ENCODE assay signal across 9 mouse cellular contexts in genomic region chr4:116405955-116406351, GRCm38 (mm10). TPM values are rescaled to one million over a fixed set of nuclear protein-coding genes. Genes with fewer than 3 reads are reported as not detected.
DNase-seq lines count a peak whose midpoint lies in the region; ATAC-seq lines count a peak whose summit lies in the region.
"Had no signal": no experiment of that assay in that cellular context is flagged by ENCODE, and none has a peak within 500 bp of the region (broad histone marks: within the 10 kb centered on the region; RNA-seq: fewer than 3 reads in every experiment).

No protein-coding gene starts in this region.

- no peak for ATAC-seq in embryonic facial prominence, embryonic 11.5 days (replicated peaks; ENCODE audit: insufficient number of reproducible peaks, low FRiP score, low TSS enrichment, low read depth)
- ATAC-seq in embryonic facial prominence, embryonic 15.5 days (ENCODE audit: insufficient number of reproducible peaks, low FRiP score, low TSS enrichment, low read depth), result no peak

- peak; percentile 8 for DNase-seq in embryonic facial prominence, embryonic 11.5 days (ENCODE audit: low spot score)
- no peak for DNase-seq in embryonic facial prominence, embryonic 10.5 days (ENCODE audit: low spot score)
- peak; percentile 67 for DNase-seq in Muller cell, postnatal 12 days (ENCODE audit: inconsistent ontology term)
- DNase-seq in left cerebral cortex, adult 9 months (ENCODE audit: low spot score in 2 of 2), result peak; percentile 7 to 40
- peak; percentile 26 to 53 for DNase-seq in right cerebral cortex, postnatal 10 days (ENCODE audit: low spot score in 2 of 2)
- DNase-seq in spleen, postnatal 14 days (ENCODE audit: low spot score in 2 of 2), result no peak
- DNase-seq in kidney, adult 11 months, result no peak

- no peaks in the 10 kb centered on the region for H3K36me3 ChIP-seq in embryonic facial prominence, embryonic 11.5 days (replicated peaks; ENCODE audit: control insufficient read depth, insufficient read depth, low read depth, low read length)
- H3K36me3 ChIP-seq in embryonic facial prominence, embryonic 10.5 days (replicated peaks), result no peaks in the 10 kb centered on the region
- no peaks in the 10 kb centered on the region for H3K36me3 ChIP-seq in embryonic facial prominence, embryonic 15.5 days
- H3K36me3 ChIP-seq: limb, embryonic 12.5 days had no signal

- H3K4me3 ChIP-seq in embryonic facial prominence, embryonic 11.5 days (ENCODE audit: low read depth, low read length), result no peak overlapping the region
- H3K4me3 ChIP-seq in embryonic facial prominence, embryonic 10.5 days, result no peak overlapping the region
- 0 out of 2 replicates have a peak overlapping the region, but pooled peaks have one; percentile 20 for H3K4me3 ChIP-seq in embryonic facial prominence, embryonic 15.5 days (replicated peaks)
- H3K4me3 ChIP-seq: limb, embryonic 12.5 days had no signal

- H3K4me1 ChIP-seq in embryonic facial prominence, embryonic 11.5 days (ENCODE audit: control insufficient read depth, insufficient read depth, low read length), result no peaks in the 10 kb centered on the region
- H3K4me1 ChIP-seq in embryonic facial prominence, embryonic 10.5 days, result peaks cover 13% of the 10 kb centered on the region
- H3K4me1 ChIP-seq in embryonic facial prominence, embryonic 15.5 days, result no peaks in the 10 kb centered on the region

- no peaks in the 10 kb centered on the region for H3K27me3 ChIP-seq in embryonic facial prominence, embryonic 11.5 days (ENCODE audit: control insufficient read depth, insufficient read depth, low read length)
- no peaks in the 10 kb centered on the region for H3K27me3 ChIP-seq in embryonic facial prominence, embryonic 10.5 days (replicated peaks; ENCODE audit: low read depth, poor library complexity, severe bottlenecking)
- no peaks in the 10 kb centered on the region for H3K27me3 ChIP-seq in embryonic facial prominence, embryonic 15.5 days
- H3K27me3 ChIP-seq: limb, embryonic 12.5 days had no signal

- WGBS in embryonic facial prominence, embryonic 11.5 days, result 51% methylated on average over 8 of the region's 8 CpGs
- 49% methylated on average over 8 of the region's 8 CpGs for WGBS in embryonic facial prominence, embryonic 10.5 days
- WGBS in embryonic facial prominence, embryonic 15.5 days, result 40% methylated on average over 8 of the region's 8 CpGs

- H3K4me2 ChIP-seq in embryonic facial prominence, embryonic 11.5 days (ENCODE audit: low read depth, low read length), result no peak overlapping the region; the same call in 1 of the 2 replicates
- peak overlapping the region; percentile 27 for H3K4me2 ChIP-seq in embryonic facial prominence, embryonic 15.5 days (replicated peaks)
- H3K4me2 ChIP-seq: limb, embryonic 12.5 days had no signal

- H3K9ac ChIP-seq in embryonic facial prominence, embryonic 11.5 days (replicated peaks; ENCODE audit: low read length), result peak overlapping the region; percentile 25; the same call in 1 of the 2 replicates
- 0 out of 2 replicates have a peak overlapping the region, but pooled peaks have one; percentile 15 for H3K9ac ChIP-seq in embryonic facial prominence, embryonic 15.5 days
- H3K9ac ChIP-seq: limb, embryonic 12.5 days had no signal

- no peak overlapping the region; the same call in 1 of the 2 replicates for H3K27ac ChIP-seq in embryonic facial prominence, embryonic 11.5 days (replicated peaks; ENCODE audit: low read depth, low read length)
- no peak overlapping the region for H3K27ac ChIP-seq in embryonic facial prominence, embryonic 10.5 days (replicated peaks)
- H3K27ac ChIP-seq in embryonic facial prominence, embryonic 15.5 days (replicated peaks), result 0 out of 2 replicates have a peak overlapping the region, but pooled peaks have one; percentile 48
- H3K27ac ChIP-seq: limb, embryonic 12.5 days had no signal

- H3K9me3 ChIP-seq in embryonic facial prominence, embryonic 11.5 days (replicated peaks; ENCODE audit: control insufficient read depth, low read length), result no peaks in the 10 kb centered on the region
- no peaks in the 10 kb centered on the region for H3K9me3 ChIP-seq in embryonic facial prominence, embryonic 10.5 days
- no peaks in the 10 kb centered on the region for H3K9me3 ChIP-seq in embryonic facial prominence, embryonic 15.5 days (replicated peaks)
- H3K9me3 ChIP-seq: limb, embryonic 12.5 days had no signal

RNA-seq across cellular contexts. Expression of gene Mast2, which starts 58.0 kb away (rescaled TPM):
- polyA plus RNA-seq in embryonic facial prominence, embryonic 11.5 days (2014; fragmentation: Nextera tagmentation; extraction: Ambion mirVana), result 23.5 and 33.6 TPM in 2 replicates
- polyA plus RNA-seq in embryonic facial prominence, embryonic 10.5 days (2016; fragmentation: Nextera tagmentation; extraction: Ambion mirVana), result 16.1 and 17.5 TPM in 2 replicates
- polyA plus RNA-seq in embryonic facial prominence, embryonic 15.5 days (2015; fragmentation: Nextera tagmentation; extraction: Ambion mirVana), result 16.1 and 17.9 TPM in 2 replicates

Comparison
In these comparisons a context has a peak if more than half of its experiments do, and no peak if none do; other contexts are left out.
1. DNase-seq: peak in embryonic facial prominence, embryonic 11.5 days (single experiment), Muller cell, postnatal 12 days (single experiment), left cerebral cortex, adult 9 months (2 of 2) and right cerebral cortex, postnatal 10 days (2 of 2); none in embryonic facial prominence, embryonic 10.5 days (single experiment), spleen, postnatal 14 days (0 of 2) and kidney, adult 11 months (single experiment).